Mouse (Mus musculus) testis, adult 2 months (tissue): ENCODE measurements around the gene Zwilch.

Source experiments
- CTCF ChIP-seq: fragments of 200-500 bp; IDR thresholded peaks from 2 replicates; pipeline ENCODE4 v1.5.1; 2012; ENCODE audit warnings: low read depth, mild to moderate bottlenecking, inconsistent platforms, low read length, moderate library complexity; ENCODE audit not compliant: control insufficient read depth, insufficient read depth, insufficient replicate concordance
- POLR2A ChIP-seq: fragments of 200-500 bp; IDR thresholded peaks from 2 replicates; pipeline ENCODE4 v1.6.1; 2012; ENCODE audit warnings: low read depth, mild to moderate bottlenecking, inconsistent platforms, low read length, moderate library complexity; ENCODE audit not compliant: control insufficient read depth

GRCm38 (mm10) chr9:64160471-64160870 is 12.4 kb downstream of the Zwilch start:
- TF ChIP-seq CTCF (no peak), POLR2A (no peak)
